Mouse (Mus musculus): ENCODE measurements at regions not wholly inside any gene's neighbourhood (a gene's known extent, or its start where the extent isn't known, plus 50 kb on each side); places are given as distances from the start of the nearest gene placed in this dataset.

DNA sequence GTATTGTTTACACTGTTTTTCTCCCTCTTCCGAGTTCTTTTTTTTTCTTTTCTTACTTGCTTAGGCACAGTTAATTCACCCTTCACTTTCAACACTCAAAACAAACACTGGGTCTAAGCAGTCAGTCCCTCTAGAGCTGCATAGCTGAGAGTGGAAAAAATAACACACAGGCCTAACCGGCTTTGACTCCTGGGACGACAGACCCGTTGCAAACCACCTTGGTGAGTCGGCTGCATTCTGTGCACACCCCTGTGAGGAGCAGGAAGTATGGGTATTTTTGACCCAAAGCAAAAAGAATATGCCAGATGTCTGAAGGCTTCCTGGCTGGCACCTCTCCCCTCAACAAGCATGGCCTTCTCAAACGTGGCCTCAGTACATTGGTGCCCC, 105.6 kb upstream of the Irf2bp2 start:
- TF ChIP-seq CTCF (IDR thresholded peaks at IDR 0.05; ENCODE audit: borderline replicate concordance, extremely low read depth, insufficient read depth, insufficient read length) (no peak), POLR2A (IDR thresholded peaks at IDR 0.05; ENCODE audit: borderline replicate concordance, extremely low read depth, insufficient read depth, insufficient read length, poor library complexity, severe bottlenecking) (no peak)
